Mouse (Mus musculus): ENCODE data around the gene March8.

The March8 gene

DNA sequence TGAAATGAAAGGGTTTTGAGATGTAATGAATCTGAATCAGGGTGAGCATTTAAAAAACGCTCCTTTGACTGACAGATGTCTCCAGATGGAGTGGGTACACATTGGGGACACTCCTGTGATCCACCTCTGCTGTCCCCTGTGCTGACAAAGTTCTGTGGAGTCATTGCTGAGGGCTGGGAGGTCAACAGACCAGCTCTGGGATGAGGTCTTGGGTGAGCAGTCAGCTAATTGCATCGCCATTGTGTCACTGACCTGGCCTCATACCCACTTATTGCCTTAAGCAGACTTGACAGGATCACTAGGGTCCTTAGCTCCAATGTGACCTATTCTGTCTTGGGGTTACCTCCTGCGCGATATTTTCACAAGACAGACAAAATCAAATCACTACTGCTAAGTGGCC, 69.4 kb downstream of the March8 start:
- in situ Hi-C loops (cut with MboI, MseI): no loop called here

DNA sequence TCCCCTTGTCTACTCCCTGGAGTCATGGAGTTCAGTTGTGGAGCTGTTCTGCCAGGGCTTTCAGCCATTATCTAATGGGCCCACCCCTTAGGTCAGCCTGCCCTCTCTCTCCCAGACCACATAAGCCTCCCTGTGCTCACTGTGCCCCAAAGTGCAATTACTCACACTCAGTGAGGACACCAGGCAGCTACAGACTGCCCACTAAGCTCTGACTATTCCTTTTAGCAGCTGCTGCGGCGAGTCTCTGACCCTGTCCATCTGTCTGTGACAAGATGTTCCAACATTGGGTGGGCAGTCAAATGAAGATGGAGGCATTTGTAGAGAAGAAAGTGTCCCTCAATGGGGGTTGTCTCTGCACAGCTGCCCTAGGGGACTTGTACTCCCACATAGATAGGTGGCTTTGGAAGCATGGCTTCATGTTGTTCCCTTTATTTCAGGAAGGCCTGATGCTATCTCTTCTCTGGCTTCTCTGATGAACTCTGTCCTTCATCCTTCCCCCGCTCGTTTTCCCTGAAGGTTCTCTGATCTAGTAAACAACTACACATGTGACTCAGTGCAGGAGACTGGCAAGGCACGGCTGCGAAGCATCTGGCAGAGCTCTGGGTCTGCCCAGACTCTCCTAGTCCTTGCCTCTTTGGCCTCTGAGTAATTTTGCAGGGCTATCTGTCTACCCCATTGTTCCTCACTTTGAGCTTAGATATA, 70.3 kb downstream of the March8 start:
- in situ Hi-C loops (cut with MboI, MseI): no loop called here

DNA sequence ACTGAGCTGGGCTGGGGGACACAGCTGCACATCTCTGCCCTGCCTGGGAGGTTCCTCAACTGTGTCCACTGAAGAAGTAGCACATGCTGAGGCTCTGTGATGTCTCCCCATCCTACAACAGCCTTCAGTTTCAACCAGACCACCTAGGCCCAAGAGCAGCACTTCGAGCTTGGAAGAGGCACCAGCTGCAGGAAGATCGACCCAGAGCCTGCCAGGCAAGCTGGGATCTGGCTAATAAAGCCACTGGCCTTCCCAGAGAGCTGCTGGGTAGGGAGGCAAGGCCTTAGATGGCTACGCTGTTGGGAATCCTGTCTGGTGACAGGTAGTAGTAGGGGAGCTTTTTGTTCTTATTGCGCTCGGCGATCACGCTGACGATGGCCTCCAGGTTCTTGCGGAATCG, 72.6 kb downstream of the March8 start:
- in situ Hi-C loops (cut with MboI, MseI): no loop called here

DNA sequence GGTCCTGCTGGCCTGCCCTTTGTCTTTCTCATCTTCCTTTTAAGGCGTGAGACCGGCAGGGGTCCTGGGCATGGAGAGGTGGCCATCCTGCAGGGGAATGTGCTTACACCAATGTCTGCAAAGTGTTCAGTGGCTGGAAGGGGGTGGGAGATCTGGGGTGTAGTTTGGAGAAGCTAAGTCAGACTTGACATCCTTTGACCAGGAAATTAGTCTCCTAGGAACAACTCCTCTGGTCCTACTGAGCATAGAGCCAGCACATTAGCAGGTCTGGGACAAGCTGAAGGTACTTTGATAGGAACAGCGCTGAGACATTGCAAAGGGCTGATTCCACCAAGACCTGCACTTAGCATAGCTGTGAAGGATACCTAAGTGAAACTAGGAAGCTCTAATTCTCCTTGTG, 73.9 kb downstream of the March8 start:
- in situ Hi-C loops (cut with MboI, MseI): no loop called here

DNA sequence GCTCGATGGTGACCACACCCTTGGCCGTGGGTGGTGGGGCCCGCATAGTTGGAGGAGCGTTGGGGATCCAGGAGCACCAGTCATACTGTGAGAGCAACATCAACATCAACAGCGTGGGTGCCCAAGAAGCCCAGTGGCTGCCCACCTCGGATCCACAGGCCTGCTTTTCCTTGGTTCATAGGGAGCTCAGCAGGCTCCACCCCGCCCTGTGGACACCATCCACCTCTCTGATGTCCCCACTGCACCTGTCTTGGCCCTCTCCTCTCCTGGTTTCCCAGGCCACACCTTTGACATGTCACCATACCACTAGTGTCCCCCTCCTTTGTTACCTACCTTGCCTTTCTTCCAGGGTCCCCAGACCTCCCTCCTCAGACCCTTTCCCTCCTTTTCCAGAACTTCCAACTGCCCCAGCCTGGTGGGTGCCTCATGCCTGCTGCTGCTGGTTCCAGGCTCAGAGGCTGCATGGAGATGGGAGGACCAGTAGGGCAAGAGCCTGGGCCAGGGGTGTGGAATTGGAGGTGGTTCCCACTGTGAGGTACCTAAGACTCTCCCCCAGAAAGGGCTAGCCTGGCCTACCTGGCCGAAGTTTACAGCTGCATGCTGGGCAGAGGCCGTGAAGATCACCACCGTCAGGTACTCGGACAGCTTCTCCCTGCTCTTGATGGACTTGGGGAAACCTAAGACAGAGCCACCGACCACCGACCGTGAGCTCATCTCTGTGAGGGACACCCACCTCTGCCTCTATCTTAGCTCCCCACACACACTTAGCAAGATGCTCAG, 74.9 kb downstream of the March8 start:
- in situ Hi-C loops (cut with MboI, MseI): no loop called here

DNA sequence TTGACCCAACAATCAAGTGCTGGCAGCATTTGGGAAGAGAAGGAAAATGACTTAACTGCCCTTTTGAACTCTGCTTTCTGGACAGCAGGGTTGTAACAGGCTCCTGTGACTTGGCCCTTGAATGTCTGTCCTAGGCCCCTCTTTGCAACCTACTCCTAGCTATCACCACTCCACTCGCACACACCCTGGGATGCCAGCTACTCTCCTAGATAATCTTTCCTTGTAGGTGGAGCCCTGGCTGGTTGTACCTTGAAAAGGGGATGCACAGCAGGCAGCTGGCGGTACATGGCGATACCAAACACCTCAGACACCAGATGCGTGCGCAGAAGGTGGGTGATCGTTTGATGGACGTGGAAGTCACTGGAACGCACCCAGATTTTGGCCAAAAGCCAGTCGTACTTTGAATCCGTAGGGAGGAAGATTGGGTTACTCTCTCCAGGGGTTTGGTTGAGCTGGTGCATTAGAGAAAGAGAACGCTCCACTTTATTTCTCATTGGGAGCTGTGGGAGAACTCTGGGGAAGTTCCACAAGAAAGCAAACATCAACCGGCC, 77.4 kb downstream of the March8 start:
- in situ Hi-C loops (cut with MboI, MseI): no loop called here

DNA sequence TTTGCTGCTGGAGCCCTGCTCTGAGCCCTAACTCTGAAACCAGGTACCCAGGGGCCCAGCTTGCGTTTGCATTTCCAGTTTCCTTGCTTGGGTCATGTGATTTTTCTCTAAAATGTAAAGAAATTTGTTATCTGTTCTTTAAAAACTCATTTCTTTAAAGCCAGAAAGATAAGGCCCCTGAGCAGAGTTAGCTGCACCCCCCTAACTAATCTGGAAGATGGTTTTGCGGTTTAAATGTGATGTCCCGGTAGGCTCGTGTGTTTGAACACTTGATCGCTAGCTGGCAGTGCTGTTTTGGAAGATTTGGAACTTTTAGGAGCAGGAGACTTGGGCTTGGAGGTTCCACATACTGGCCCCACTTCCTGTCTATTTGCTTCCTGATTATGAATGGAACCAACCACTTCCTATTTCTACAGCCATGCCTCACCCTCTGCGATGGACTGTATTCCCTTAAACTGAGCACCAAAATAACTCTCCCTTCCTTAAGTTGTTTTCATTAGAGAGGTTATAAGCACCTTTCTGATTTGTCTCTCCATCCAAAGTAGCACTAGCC, 78.3 kb downstream of the March8 start:
- in situ Hi-C loops (cut with MboI, MseI): no loop called here

DNA sequence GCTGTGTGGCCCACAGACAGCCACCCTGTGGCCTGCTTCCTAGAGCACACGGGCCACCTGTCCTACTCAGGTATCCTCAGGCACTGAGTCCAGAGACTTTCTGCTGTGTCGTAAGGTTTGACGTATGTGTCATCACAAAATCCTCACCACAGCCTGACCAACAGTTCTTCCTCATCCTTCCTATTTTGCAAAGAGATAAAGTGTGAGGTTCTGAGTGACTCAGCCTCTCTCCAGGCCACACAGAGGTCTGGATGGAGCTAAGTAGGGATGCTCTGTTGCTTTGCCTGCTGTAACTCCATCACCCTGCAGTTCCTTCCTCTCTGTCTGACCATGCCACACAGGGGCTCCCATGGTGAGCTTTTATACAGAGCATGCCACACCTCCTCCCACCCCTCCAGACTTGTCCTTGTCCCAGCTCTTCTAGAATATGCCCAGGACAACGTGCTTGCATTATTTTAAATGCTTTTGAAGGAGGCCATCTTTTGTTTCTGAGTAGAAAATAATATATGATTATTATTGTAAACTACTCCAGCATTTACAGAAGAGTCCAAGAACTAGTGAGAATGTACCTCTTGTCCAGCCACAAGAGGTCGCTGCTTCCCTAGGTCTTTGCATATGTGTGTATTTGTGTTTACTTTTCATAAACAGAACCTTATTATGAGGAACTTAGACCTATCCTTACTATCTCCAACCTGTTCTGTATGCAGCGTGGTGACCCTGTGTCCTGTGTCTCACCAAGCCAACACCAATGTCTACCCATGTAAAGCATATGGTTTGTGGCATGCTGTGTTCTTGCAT, 79.9 kb downstream of the March8 start:
- in situ Hi-C loops (cut with MboI, MseI): no loop called here

DNA sequence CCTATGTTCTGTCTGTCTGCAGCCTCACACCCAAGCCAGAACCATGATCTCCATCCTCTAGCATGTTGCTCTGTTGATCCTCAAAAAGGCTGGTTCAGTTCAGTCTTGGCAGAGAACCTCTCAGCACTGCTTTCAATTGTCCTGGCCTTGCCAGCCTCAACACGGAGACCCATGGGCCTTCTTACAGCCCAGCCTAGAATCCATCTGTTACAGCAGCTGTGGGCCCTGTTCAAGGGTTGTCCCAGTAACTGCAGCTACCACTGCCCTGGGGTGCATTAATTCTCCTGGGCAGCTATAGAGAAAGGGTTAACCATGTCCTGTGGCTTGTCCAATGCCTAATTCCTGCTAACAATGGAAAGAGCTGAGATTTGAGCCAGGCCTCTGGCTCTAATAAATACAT, 80.7 kb downstream of the March8 start:
- in situ Hi-C loops (cut with MboI, MseI): no loop called here

DNA sequence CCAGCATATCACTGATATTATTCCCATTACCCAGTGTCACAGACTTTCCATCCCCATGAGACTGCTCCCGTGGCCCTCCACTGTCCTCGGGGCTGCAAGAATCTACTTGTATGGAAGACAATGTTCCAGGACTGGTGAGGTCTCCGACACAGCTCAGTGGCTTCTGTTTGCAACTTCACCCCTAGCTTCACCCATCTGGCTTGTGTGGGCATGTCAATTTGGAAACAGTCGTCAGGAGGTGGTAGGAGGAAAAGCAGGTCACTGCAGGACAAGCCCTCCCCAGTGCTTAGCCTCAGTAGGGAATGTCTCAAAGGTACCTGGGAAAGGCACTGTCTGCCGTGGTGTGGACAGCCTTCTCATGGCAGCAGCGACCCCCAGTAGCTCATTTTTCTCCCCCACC, 81.9 kb downstream of the March8 start:
- in situ Hi-C loops (cut with MboI, MseI): no loop called here

DNA sequence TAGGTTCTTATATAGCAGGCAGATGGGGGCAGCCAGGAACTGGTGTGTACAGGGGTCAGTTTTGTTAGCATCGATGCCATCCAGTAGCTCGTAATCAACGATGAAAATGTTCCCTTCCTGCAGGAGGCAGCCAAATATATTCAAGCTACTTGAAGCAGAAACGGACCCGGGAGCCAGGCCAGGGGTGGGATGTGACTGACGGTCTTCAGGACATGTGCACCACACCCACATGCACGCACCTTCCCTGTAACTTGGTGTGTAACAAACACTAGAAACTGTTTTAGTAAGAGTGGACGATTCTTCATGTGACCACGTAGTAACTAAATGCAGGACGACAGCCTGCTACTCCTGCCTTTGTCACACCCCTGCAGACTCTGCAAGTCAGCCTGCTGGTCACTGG, 82.4 kb downstream of the March8 start:
- in situ Hi-C loops (cut with MboI, MseI): no loop called here

DNA sequence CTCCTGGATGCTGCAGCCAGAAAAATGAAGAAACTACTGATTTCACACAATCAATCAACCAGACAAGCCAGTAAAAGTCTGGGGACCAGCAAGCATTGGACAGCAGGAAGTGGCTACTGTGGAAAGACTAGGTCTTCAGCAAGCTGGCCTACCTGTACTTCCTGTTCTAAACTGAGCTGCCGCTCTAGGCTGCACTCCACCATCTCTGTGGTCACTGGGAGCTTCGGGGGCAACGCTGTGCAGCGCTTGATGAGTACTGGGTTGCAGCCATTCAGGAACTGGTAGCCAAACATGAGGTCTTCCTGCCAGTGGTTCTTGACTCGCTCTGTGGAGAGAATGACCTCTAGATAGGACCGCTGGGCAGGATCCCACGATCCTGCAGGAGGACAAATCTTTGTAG, 85.2 kb downstream of the March8 start:
- in situ Hi-C loops (cut with MboI, MseI): no loop called here

DNA sequence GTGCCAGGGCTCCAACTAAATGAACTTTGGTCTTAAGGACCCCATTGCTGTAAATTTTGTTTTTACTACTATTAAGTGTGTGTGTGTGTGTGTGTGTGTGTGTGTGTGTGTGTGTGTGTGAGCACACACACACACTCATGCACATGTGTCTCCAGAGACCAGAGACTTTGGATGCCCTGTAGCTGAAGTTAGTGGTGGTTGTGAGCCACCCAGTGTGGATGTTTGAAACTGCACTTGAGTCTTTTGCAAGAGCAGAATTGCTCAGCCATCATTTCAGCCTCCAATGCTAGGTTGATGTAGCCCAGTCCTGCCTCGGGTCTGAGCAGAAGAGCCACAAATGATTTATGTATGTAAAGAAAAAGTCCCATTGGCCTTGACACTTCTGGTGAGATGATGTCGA, 85.8 kb downstream of the March8 start:
- in situ Hi-C loops (cut with MboI, MseI): no loop called here

DNA sequence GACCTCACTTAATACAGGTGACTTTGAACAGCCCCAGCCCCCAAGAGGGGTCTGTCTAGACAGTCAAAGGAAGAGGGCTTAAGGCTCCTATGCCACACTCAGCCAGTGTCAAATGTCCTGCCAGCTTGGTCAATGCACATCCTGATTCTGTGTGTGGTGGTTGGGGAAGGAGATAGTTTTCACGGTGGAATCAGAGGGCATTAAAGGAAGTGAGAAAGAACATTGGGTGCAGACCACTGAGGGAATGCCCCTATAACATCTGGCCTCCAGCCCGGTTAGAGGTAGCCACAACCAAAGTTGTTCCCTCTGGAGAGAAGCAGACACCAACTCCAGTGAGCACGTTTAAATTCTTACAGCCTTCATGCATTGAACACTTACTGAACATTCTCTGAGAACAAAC, 89.7 kb downstream of the March8 start:
- in situ Hi-C loops (cut with MboI, MseI): no loop called here

DNA sequence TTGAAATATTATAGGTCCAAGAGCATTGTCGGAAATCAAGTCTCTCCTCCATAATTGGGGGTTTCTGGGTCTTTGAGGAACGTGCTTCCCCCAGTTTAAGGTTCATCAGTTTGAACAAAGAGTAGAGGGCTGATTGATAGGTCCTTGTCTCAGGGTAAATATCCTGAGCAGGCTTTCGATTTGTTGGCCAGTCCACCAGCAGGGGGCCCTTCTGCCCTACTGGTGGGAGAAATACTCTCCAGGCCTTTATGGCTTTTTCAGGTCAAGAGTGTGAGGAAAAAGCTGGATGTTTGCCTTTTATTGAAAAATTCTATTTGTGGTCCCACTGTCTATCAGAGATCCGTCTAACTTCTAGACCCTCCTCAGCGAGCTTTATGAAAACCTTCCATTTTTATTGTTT, 90.5 kb downstream of the March8 start:
- in situ Hi-C loops (cut with MboI, MseI): no loop called here

DNA sequence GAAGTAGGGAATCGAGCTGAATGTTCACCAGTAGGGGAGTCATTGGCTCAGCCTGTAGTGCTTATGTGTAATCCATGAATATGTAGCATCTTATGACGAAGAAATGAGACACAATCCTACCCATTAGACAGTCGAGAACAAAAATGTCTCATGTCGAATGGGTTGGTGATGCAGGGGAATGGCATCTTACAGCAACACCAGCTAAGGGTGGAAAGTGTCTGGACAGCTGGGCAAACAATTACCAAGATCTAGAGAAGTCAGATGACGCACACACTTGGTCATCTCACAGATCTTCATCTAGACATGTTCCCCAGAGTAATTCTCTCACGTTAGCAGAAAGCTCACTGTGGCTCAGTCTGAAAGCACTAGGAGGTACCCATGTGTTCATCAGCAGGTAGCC, 101.0 kb downstream of the March8 start:
- in situ Hi-C loops (cut with MboI, MseI): no loop called here

DNA sequence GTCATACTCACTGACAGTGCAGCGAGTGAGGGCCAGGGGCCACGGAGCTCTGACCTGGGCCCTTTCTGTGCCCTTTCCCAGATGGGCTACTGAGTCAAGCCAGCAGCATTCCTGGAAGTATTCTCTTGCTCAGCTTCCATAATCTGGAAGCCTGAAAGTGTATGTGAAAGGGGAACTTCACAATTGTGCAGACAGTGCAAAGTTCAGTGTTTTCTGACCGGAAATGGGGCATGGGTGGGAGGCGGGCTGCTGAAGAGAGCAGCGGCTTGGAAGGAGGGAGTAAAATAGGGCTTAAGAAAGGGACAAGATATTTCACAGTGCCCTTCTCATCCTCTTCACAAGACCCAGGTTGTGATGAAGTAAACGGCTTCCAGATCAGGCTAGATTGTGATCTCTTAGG, 101.7 kb downstream of the March8 start:
- in situ Hi-C loops (cut with MboI, MseI): no loop called here

DNA sequence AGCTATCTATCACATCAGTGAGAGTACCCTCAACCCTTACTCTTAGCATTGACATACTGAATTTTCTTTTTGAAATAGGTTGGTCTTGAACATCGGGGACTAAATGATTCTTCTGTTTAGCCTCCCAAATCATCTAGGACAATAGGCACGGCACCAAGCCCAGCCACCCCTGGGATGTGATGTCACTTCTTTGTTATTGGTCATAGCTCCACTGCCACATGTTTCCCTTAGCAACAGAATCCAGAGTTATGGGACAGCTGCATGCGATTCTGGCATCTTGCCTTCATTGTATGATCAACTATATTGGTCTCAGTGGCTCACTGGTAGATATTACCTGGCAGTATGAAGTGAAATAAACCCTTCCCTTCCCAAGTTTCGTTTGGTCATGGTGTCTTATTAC, 102.6 kb downstream of the March8 start:
- in situ Hi-C loops (cut with MboI, MseI): no loop called here

DNA sequence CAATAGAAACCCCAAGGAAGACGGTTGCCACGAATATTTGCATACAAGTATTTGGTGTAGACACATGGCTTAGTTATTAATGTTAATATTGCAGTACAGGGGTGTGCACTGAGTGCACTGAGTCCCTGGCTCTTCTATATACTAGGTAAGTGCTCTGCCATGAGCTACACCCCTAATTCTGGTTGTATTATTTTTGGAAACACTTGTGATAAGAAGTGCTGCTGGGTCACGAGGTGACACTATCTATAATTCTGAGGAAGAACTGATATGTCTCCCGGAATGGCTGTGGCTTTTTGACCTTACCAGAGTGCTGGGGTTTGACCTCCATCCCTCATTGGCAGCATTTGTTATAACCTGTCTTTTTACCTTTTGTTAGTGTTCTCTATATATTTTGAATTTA, 103.0 kb downstream of the March8 start:
- in situ Hi-C loops (cut with MboI, MseI): no loop called here

DNA sequence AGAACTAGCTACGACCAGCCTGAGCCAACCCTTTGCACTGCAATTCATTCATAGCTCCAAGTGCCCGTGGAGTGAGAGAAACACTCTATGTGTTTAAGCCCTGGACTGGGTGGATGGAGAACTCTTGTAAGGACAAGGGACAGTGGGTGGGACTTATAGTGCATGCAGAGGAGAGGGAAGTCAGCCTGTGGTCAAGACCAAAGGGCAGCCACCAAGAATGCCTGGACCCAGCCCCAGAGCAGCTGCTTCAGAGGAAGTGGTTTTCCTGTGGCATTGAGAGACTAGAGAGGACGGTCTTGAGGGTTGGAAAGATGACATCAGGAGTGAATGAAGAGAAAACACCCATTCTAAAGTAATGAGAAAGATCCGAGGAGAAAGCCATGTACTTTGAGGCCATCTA, 118.0 kb downstream of the March8 start:
- in situ Hi-C loops (cut with MboI, MseI): no loop called here

DNA sequence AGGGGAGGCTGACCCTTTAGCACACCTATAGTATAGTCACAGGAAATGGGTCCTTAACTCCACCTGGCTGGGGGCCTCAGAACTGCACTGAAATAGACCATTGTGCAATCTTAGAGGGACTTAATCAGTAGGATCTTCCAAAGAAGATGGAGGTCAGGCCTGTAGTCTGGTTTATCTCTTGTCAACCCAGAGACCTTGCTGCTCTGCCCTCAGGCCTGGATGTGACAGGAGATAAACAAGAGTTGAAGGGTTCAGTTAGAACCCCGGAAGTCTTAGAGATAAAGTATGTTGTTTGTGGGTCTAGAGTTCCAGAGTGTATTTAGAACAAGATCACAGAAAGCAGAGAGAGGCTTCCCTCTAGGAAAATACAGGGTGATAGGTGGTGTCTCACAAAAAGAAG, 118.7 kb downstream of the March8 start:
- in situ Hi-C loops (cut with MboI, MseI): no loop called here

DNA sequence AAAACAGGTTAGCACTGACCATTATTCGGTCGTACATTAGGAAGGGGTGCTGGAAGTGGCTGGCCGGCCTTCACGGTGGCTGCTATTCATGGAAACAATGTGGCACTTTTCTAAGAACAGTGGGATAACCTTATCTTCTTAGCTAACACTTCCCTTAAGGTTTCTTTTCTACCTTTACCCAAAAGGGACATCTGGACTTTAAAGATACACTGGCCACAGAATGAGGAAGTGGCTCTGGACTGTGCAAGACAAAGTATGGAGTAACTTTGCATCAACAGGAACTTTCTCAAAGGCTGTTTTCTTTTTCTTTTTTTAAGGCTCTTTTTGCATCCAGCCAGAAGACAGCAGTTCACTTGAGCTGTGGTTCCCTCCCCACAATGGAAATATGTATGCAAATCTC, 120.9 kb downstream of the March8 start:
- in situ Hi-C loops (cut with MboI, MseI): no loop called here
